Mouse (Mus musculus): Measurements from ENCODE around the gene Szrd1.
"Not testable (repeated sequence)": the region's sequence is repeated elsewhere in the genome, so short reads cannot be mapped to it uniquely, and the experiment has no call there.

The Szrd1 gene

DNA sequence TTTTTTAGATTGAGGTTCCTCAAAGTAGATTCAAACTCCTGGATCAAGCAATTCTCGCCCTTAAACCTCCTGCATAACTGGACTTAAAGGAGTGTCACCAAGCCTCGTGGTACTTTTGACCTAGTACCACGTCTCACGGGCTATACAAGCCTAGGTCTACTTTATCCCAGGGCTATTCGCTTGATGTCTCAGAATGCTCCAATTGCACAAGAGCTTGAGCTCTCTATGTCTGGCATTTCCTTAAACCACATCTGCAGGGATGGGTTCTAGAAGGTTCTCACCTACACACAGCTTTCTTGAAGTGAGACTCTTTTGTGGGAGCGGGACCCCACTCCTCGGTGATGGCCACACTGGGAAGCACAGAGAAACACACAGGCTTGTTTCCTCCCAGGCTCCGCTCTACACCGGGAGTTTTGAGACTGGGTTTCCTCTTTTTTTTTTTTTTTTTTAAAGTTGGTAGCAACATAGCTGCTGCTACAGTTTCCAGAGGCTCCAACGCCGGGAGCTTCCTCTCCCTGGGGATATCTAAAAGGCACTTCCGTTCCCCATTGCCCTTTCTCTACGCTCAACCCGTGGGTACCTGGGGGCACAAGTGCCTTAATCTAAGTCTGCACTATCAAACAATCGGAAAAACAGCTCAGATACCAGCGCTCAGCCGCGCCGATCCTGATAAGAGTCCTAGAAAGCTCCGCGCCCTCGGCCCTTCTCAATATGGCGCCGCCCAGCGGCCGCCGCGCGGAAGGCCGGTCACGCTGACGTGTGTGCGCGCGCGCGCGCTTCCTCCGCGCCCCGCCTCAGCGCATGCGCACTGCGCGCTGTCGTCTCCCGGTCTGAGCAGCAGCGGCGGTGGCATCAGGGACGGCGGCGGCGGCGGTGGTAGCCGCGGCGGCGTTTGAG is 7.8 kb upstream of the Szrd1 start, which contains the start of gene Fbxo42:
Gene Fbxo42 (plus strand): TSS at position 802 of the 897 bp plus-strand sequence.
- peak; percentile 94 for DNase-seq (ENCODE audit: low spot score)

DNA sequence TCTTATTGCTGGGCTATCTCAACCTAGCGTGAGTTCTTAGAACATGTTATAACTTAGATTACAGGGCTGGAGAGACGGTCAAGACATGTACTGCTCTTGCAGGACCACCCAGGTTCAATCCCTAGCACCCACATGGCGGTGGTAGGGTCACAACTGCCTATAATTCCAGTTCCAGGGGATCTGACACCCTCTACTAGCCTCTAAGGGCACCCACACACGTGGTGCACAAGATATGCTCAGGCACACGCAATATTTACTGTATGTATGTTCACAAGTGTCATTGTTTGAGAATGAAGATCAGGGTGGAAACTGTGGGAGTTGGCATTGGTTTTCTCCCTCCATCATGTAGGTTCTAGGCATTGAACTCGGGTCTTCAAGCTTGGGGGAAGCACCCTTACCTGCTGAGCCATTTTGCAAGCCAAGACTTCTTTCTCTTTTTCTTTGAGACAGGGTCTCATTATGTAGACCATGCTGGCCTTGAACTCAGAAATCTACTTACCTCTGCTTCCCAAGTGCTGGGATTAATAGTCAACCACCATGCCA is 7.0 kb upstream of the Szrd1 start:
- no peak for DNase-seq (ENCODE audit: low spot score)

GRCm38 (mm10) chr4:141145124-141145523 is 5.5 kb upstream of the Szrd1 start:
- DNase-seq (ENCODE audit: low spot score) = not testable (repeated sequence)

DNA sequence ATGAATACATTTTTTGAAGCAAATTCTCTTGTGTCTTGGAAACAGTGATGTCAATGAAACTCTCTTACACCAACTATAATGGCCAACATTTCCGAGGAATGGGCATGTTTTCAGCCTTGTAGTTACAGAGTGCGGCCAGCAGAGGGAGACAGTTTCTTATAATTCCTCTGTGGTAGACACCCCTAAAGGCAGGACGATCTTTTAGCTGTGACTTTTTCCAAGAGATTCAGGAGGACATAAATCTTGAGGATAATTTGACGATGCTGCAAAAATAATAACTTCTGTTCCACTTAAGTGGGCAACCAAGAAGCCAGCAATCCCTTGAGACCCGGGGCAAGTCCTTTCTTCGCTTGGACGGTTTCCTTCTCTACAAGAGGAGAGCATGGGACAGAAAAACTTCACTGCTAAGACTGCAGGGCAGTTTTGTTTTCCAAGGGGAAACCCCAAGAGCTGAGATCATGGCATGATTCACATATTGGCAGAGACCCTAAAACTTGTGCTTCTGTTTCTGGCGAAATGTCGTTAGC is 2.8 kb upstream of the Szrd1 start:
- peak; percentile 77 for DNase-seq (ENCODE audit: low spot score)

DNA sequence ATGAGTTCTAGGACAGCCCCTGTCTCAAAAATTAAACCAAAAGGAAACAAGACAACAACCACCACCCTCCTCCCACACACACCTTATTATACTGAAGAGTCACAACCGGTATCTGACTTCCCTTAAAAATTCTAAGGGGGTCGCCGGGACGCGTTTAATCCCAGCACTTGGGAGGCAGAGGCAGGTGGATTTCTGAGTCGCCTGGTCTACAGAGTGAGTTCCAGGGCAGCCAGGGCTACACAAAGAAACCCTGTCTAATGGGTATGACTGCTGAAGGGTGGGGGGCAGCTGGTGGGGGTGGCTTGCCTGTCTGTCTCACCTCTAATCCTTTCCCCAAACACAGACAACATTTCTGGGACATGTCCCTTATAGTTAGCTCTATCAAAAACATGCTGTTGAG is 1.4 kb upstream of the Szrd1 start:
- no peak for DNase-seq (ENCODE audit: low spot score)

- not testable (repeated sequence) for DNase-seq (ENCODE audit: low spot score)
Measured at GRCm38 (mm10) chr4:141140354-141140753, 779 bp upstream of the Szrd1 start.

- DNase-seq (ENCODE audit: low spot score) = peak; percentile 29
Measured at GRCm38 (mm10) chr4:141138425-141139115, 1.0 kb downstream of the Szrd1 start.

DNA sequence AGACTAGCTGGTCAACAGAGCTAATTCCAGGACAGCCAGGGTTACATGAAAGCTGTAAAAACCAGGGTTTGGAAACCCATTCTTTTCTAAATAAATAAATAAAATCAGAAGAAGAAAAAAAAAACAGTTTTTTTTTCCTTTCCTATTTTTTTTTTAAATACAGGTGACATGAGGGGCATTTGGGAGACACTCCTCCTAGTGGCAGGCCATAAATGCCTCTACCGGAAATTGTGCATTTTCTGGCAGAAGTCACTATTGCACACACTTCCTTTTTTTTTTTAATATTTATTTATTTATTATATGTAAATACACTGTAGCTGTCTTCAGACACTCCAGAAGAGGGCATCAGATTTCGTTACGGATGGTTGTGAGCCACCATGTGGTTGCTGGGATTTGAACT is 1.8 kb downstream of the Szrd1 start:
- DNase-seq (ENCODE audit: low spot score) = not testable (repeated sequence)

GRCm38 (mm10) chr4:141136126-141136525 is 3.4 kb downstream of the Szrd1 start:
- no peak for DNase-seq (ENCODE audit: low spot score)

DNA sequence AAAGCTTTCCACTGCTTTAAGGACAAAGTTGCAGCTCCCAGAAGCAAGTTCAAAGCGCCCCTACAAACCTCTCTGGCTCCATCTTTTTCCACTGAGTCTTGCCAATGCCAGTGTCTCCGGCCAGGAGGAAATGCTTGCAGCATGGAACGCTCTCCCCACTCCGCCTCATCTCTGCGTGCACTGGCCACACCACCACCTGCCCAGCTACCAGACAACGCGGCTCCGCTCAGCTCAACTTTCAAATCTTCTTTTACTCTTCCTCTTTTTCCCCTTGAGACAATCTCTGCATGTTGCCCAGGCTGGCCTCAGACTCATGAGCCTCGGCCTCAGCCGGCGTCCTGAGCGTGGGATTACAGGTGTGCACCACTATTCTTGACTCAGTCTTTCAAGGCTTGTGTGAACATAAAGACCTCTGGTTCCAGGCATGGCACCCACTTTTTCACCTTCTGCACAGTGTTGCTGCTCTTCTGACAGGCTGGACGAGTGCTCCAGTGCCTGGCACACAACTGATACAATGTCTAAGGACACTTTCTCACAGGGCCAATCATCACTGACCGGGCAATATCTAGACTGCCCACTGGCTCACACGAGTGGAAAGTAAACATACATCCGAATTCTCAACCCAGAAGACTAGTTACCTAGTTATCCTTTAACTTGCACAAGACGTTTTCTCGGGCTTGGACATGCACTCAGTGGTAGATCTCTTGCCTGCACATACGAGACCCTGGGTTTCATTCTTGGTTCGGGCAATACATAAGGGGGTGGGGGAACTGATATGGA is 4.6 kb downstream of the Szrd1 start:
- peak; percentile 38 for DNase-seq (ENCODE audit: low spot score)

DNA sequence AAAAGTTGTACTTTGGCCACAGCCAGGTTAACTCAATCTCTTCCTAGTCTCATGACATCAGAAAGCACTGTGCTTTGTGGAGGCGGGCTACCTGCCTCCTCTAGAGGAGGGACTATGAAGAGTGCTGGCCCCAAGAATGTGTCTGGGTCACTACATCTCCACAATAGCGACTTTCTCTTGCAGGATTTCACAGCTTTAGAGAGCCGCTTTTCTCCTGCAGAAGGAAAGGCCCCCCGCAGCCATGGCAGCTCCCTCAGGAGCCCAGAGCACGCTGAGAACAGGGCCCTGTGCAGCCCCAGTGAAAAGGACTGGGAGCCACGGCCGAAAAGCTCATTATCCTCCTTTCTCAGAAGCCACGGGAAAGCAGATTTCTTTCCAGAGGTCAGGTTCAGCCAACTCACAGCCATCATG is 5.5 kb downstream of the Szrd1 start:
- DNase-seq (ENCODE audit: low spot score) = no peak

DNA sequence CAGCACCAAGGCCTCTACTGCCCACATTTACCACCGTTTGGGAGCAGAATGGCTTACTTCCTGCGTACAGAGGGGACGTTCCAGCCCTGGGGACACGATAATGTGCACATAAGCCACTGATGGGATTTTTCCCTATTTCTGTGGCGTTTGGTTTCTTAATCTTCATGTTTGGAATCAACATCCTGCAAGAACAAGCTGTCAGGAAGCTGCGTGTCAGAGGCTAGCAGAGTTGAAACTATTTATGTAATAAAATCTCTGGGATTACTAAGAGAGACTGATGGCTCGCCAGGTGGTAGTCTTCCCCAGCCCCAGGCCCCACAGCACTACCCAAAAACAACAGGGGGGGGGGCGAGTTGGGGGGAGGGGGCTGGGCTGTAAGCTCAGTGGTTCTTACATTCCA is 6.3 kb downstream of the Szrd1 start:
- no peak for DNase-seq (ENCODE audit: low spot score)

- DNase-seq (ENCODE audit: low spot score) = no peak
Measured at GRCm38 (mm10) chr4:141132191-141132590, 7.4 kb downstream of the Szrd1 start.

- peak; percentile 31 for DNase-seq (ENCODE audit: low spot score)
Measured at GRCm38 (mm10) chr4:141131531-141132061, 8.0 kb downstream of the Szrd1 start.

GRCm38 (mm10) chr4:141130704-141131342 is 8.8 kb downstream of the Szrd1 start:
- DNase-seq (ENCODE audit: low spot score) = peak; percentile 82

- DNase-seq (ENCODE audit: low spot score) = no peak
Measured at GRCm38 (mm10) chr4:141129190-141129710, 10.3 kb downstream of the Szrd1 start.

DNA sequence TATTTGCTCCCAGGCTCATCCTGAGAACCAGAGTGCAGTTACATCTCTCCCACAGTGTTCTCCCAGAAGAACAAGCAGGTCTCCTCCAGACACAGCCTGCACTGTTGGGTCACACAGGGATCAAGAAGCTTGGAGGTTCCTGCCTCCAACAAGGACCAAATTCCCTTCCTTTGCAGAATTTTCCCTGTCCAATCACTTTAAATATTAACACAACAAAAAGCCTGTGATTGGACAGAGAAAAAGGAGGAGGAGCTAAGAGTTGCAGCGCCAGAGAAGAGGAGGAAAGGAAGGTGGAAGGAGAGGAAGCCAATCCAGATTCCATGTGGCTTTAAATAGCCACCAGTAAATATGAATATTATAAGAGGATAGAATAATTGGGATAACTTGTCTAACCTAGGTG is 16.5 kb downstream of the Szrd1 start:
- DNase-seq (ENCODE audit: low spot score) = no peak

DNA sequence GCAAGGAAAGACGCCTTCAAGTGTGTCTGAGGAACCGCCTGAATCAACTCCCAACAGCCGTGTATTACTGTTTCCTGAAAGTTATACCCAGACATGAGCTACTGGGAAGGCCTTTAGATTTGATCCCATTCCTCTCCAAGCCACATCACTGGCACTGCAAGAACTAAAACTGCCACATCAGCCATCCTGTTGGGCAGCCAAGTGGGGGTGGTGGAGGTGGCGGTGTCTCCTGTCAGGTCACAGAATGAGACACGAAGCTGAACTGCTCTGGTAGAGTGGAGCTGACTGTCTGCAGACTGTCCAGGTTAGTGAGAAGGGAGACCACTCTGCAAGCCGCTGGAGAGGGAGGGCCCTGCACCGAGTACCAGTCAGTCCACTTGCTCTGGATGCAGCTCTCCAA is 16.9 kb downstream of the Szrd1 start:
- no peak for DNase-seq (ENCODE audit: low spot score)

DNA sequence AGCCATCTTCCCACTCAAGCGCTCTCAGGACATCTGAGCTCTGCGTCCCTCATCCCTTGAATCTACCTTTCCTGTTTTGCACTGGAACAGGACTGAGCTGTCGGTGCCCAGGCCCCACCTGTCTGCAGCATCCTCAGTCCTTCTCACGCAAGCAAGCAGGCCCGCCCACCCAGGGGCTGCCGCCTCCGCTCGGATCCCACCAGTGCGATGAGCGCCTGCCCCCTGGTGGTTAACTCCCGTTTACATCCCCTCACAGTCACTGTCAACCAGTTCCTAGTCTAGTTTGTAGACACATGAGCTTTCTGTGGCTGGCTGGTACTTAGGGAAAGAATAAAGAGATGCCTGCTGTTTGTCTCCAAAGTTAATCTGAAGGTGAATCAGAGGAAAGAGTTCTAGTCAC is 18.9 kb downstream of the Szrd1 start:
- DNase-seq (ENCODE audit: low spot score) = peak; percentile 52

DNA sequence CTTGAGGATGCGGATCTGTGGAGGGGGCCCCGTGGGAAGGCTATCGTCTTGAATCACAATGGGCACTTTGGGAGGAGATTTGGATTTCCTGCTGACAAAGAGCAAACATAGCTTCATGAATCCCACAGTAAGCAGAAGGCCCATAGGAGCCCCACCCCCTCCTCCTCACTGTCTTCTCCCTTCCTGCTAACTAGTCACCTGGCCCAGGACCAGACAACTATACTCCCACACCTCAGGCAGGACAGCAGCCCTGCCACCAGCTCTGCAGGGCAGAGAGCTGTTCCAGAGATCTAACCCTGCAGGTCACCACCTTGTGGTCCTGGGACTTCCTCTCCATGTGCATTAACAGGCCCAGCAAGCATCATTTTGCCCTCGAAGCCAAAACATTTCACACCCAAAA is 20.9 kb downstream of the Szrd1 start:
- no peak for DNase-seq (ENCODE audit: low spot score)

- DNase-seq (ENCODE audit: low spot score) = no peak
Measured at GRCm38 (mm10) chr4:141115398-141115797, 24.2 kb downstream of the Szrd1 start.
